Mouse (Mus musculus): ENCODE measurements at regions not wholly inside any gene's neighbourhood (a gene's known extent, or its start where the extent isn't known, plus 50 kb on each side); places are given as distances from the start of the nearest gene placed in this dataset.

DNA sequence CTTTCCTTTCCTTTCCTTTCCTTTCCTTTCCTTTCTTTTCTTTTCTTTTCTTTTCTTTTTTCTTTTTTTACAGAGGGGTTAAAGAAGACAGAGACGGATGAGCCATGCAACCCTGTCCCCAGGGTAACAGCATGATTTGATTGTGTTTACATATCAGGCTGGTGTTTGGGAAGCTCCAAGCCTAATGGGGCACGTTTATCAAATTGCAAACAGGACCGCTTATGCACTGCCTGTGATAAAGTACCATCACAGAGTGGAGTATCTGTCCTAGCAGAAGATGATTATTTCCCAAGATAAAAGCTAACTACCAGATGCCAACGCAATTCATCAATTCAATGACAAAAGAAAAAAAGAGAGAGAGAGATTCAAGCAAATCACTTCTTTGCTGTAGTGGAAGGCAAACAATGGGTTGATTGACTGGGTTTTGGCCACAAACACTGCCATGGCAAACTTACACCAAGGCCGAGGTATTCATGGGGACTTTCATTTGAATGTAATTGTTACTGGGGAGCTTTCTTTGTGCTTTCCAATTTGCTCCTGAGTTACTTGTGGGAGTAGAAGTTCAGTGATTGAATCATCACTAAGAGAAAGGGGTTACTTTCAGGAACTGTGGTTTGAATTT, 1450.1 kb downstream of the Slc22a22 start:
- Histone ChIP-seq H3K27me3 (ENCODE audit: control insufficient read depth, insufficient read depth, low read length) (no peaks in the 10 kb centered on the region), H3K9ac (replicated peaks; ENCODE audit: low read length) (no peak overlapping the region), H3K36me3 (ENCODE audit: control insufficient read depth, insufficient read depth, low read length) (no peaks in the 10 kb centered on the region), H3K27ac (replicated peaks; ENCODE audit: low read depth, low read length) (no peak overlapping the region), H3K9me3 (ENCODE audit: control insufficient read depth, low read length) (no peaks in the 10 kb centered on the region), H3K4me1 (ENCODE audit: control insufficient read depth, insufficient read depth, low read length) (no peaks in the 10 kb centered on the region), H3K4me2 (ENCODE audit: low read length) (no peak overlapping the region), H3K4me3 (replicated peaks; ENCODE audit: low read depth, low read length) (no peak overlapping the region)
- 15% methylated on average over 5 of the region's 5 CpGs for WGBS
- DNase-seq (peak; percentile 30), ATAC-seq (ENCODE audit: low FRiP score, low TSS enrichment) (no peak)

DNA sequence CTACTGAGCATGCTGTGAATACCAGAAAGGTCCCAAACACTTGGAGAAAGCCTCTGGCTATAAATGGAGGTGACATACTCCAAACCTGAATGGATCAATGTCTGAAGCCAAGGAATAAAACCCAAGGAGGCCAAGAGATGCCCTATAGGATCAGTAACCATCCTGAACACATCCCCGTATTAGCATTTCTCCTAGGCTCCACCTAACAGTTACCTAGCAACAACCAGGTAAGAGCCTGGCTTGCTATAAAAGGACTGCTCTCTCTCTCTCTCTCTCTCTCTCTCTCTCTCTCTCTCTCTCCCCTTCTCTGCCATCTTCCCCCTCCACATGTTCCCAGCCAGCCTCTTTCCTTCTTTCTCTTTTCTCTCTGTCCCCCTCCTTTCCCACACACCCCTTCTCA, 1452.7 kb downstream of the Slc22a22 start:
- Histone ChIP-seq H3K36me3 (ENCODE audit: control insufficient read depth, insufficient read depth, low read length) (no peaks in the 10 kb centered on the region), H3K4me1 (ENCODE audit: control insufficient read depth, insufficient read depth, low read length) (no peaks in the 10 kb centered on the region), H3K4me3 (replicated peaks; ENCODE audit: low read depth, low read length) (no peak overlapping the region), H3K9ac (replicated peaks; ENCODE audit: low read length) (no peak overlapping the region), H3K9me3 (ENCODE audit: control insufficient read depth, low read length) (no peaks in the 10 kb centered on the region), H3K27ac (replicated peaks; ENCODE audit: low read depth, low read length) (no peak overlapping the region), H3K4me2 (ENCODE audit: low read length) (no peak overlapping the region), H3K27me3 (ENCODE audit: control insufficient read depth, insufficient read depth, low read length) (no peaks in the 10 kb centered on the region)
- WGBS, result 85% methylated on average over 1 of the region's 1 CpGs
- ATAC-seq (ENCODE audit: low FRiP score, low TSS enrichment) (no peak), DNase-seq (no peak)

DNA sequence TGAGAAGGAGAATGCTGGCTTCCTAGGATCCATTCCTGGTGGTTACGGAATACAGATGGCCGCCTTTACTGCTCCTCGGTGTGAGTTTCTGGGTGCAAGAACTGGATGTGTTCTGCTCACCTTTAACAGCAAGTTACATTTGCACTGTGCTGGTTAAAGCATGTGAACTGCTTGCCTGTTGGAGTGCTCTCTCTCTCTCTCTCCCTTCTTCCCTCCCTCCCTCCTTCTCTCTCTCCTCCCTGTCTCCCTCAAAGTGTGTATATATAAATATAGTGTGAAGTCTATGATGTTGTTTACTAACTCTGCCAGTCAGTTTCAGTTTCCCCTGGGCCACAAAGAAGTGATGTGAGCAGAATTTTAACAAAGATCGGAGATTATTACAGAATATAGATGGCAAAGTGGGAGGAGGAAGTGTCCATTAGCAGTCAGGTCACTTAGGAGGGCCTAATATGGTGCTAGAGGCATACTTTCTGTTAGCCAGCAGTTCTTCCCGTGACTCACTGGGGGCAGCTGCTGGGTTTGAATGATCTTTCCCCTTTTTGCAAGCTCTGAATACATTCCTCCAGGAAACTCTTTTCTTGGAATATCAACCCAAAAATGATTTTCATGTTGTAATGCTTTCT, 1453.5 kb downstream of the Slc22a22 start:
- no peaks in the 10 kb centered on the region for H3K27me3 ChIP-seq (ENCODE audit: control insufficient read depth, insufficient read depth, low read length)
- ATAC-seq (ENCODE audit: low FRiP score, low TSS enrichment), result no peak
- no peak overlapping the region for H3K27ac ChIP-seq (replicated peaks; ENCODE audit: low read depth, low read length)
- WGBS, result 86% methylated on average over 5 of the region's 5 CpGs
- peak; percentile 31 for DNase-seq
- no peaks in the 10 kb centered on the region for H3K36me3 ChIP-seq (ENCODE audit: control insufficient read depth, insufficient read depth, low read length)
- H3K4me1 ChIP-seq (ENCODE audit: control insufficient read depth, insufficient read depth, low read length), result no peaks in the 10 kb centered on the region
- no peak overlapping the region for H3K9ac ChIP-seq (replicated peaks; ENCODE audit: low read length)
- H3K4me3 ChIP-seq (replicated peaks; ENCODE audit: low read depth, low read length), result no peak overlapping the region
- H3K4me2 ChIP-seq (ENCODE audit: low read length), result no peak overlapping the region
- no peaks in the 10 kb centered on the region for H3K9me3 ChIP-seq (ENCODE audit: control insufficient read depth, low read length)

DNA sequence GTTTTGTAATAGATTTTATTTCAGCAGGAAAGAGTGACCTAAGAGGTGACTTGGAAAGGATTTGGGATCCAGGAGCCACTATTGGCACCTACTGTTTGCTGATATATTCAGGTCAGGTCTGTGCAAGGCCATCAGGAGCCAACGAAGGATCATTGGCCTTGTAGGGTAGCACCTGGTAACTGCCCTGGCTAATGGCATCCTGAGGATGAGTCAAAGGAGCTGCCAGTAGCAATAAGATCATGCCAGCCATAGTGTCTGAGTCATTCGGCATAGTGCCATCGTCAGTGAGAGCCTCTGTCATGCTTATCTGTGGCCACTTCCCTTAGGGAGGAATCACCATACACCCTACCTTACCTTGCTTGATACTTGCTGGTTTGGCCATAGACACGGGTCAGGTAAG, 1455.1 kb downstream of the Slc22a22 start:
- no peak for DNase-seq
- ATAC-seq (ENCODE audit: low FRiP score, low TSS enrichment), result no peak
- H3K4me3 ChIP-seq (replicated peaks; ENCODE audit: low read depth, low read length), result no peak overlapping the region
- WGBS, result 90% methylated on average over 4 of the region's 4 CpGs
- no peaks in the 10 kb centered on the region for H3K4me1 ChIP-seq (ENCODE audit: control insufficient read depth, insufficient read depth, low read length)
- H3K36me3 ChIP-seq (ENCODE audit: control insufficient read depth, insufficient read depth, low read length), result no peaks in the 10 kb centered on the region
- H3K9me3 ChIP-seq (ENCODE audit: control insufficient read depth, low read length), result no peaks in the 10 kb centered on the region
- no peak overlapping the region for H3K9ac ChIP-seq (replicated peaks; ENCODE audit: low read length)
- H3K4me2 ChIP-seq (ENCODE audit: low read length), result no peak overlapping the region
- H3K27me3 ChIP-seq (ENCODE audit: control insufficient read depth, insufficient read depth, low read length), result no peaks in the 10 kb centered on the region
- H3K27ac ChIP-seq (replicated peaks; ENCODE audit: low read depth, low read length), result no peak overlapping the region

DNA sequence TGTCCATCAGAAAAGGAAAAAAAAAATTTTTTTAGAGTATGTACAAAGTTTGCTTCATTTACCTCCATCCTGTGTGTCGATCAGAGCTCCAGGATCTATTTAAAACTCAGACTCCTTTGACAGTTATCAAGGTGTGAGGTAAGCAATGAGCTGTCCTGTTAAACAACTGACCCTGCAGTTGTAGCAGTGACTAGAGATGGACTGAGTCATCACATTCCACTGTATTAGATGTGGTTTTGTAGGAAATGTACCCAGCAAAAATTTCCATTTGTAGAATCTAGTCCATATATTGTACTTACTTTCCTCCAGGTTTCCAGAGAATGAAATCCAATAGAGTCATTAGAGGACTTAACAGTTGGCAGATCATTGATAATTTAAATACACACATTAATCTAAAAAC, 1459.3 kb downstream of the Slc22a22 start:
- 83% methylated on average over 1 of the region's 1 CpGs for WGBS
- Histone ChIP-seq H3K36me3 (ENCODE audit: control insufficient read depth, insufficient read depth, low read length) (no peaks in the 10 kb centered on the region), H3K9ac (replicated peaks; ENCODE audit: low read length) (no peak overlapping the region), H3K27ac (replicated peaks; ENCODE audit: low read depth, low read length) (no peak overlapping the region), H3K4me1 (ENCODE audit: control insufficient read depth, insufficient read depth, low read length) (no peaks in the 10 kb centered on the region), H3K4me3 (replicated peaks; ENCODE audit: low read depth, low read length) (no peak overlapping the region), H3K4me2 (ENCODE audit: low read length) (no peak overlapping the region), H3K9me3 (ENCODE audit: control insufficient read depth, low read length) (no peaks in the 10 kb centered on the region), H3K27me3 (ENCODE audit: control insufficient read depth, insufficient read depth, low read length) (no peaks in the 10 kb centered on the region)
- ATAC-seq (ENCODE audit: low FRiP score, low TSS enrichment), result no peak
- DNase-seq, result no peak

DNA sequence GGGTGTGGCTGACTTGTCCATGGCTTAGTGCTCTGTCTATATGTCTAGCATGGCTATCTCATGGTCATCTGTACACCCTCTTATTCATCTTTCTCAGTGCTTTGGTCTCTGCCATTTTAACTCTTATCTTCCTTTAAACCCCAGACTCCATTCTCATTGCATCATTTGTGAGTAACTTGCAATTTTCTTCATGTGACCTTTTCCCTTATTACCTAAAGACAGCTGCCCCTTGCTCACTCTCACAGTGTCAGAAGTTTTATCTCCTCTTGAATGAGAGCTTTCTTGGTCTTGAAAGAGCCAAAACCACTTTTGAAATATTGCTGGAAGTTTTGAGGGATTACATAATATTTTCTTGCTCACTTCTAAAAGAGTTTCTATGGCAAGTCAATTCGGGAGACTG, 1459.9 kb downstream of the Slc22a22 start:
- H3K27me3 ChIP-seq (ENCODE audit: control insufficient read depth, insufficient read depth, low read length), result no peaks in the 10 kb centered on the region
- 93% methylated on average over 1 of the region's 1 CpGs for WGBS
- no peak overlapping the region for H3K4me2 ChIP-seq (ENCODE audit: low read length)
- H3K9ac ChIP-seq (replicated peaks; ENCODE audit: low read length), result no peak overlapping the region
- no peak overlapping the region for H3K4me3 ChIP-seq (replicated peaks; ENCODE audit: low read depth, low read length)
- no peaks in the 10 kb centered on the region for H3K9me3 ChIP-seq (ENCODE audit: control insufficient read depth, low read length)
- ATAC-seq (ENCODE audit: low FRiP score, low TSS enrichment) (no peak), DNase-seq (no peak)
- no peaks in the 10 kb centered on the region for H3K36me3 ChIP-seq (ENCODE audit: control insufficient read depth, insufficient read depth, low read length)
- no peak overlapping the region for H3K27ac ChIP-seq (replicated peaks; ENCODE audit: low read depth, low read length)
- H3K4me1 ChIP-seq (ENCODE audit: control insufficient read depth, insufficient read depth, low read length), result no peaks in the 10 kb centered on the region

DNA sequence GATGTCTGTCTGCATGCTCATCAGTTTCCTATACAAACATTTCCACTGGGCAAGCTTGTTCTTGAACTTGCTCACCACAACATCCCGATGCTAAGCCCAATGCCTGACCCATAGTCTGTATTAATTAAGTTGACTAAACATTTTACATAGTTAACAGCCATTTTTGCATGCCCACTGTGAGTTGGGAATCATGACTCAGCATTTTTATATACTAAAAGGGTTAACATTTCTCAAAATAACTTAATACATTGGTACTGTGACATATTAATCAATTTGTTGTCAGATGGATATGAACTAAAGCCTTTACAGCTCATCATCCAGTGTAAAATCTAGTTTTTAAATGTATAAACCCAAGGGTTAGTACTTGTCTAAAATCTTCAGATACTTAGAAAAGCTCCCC, 1461.4 kb downstream of the Slc22a22 start:
- no peaks in the 10 kb centered on the region for H3K27me3 ChIP-seq (ENCODE audit: control insufficient read depth, insufficient read depth, low read length)
- no peak overlapping the region for H3K27ac ChIP-seq (replicated peaks; ENCODE audit: low read depth, low read length)
- no peak overlapping the region for H3K4me2 ChIP-seq (ENCODE audit: low read length)
- ATAC-seq (ENCODE audit: low FRiP score, low TSS enrichment) (no peak), DNase-seq (no peak)
- 82% methylated on average over 1 of the region's 1 CpGs for WGBS
- no peak overlapping the region for H3K9ac ChIP-seq (replicated peaks; ENCODE audit: low read length)
- H3K9me3 ChIP-seq (ENCODE audit: control insufficient read depth, low read length), result no peaks in the 10 kb centered on the region
- H3K4me3 ChIP-seq (replicated peaks; ENCODE audit: low read depth, low read length), result no peak overlapping the region
- no peaks in the 10 kb centered on the region for H3K36me3 ChIP-seq (ENCODE audit: control insufficient read depth, insufficient read depth, low read length)
- H3K4me1 ChIP-seq (ENCODE audit: control insufficient read depth, insufficient read depth, low read length), result no peaks in the 10 kb centered on the region

DNA sequence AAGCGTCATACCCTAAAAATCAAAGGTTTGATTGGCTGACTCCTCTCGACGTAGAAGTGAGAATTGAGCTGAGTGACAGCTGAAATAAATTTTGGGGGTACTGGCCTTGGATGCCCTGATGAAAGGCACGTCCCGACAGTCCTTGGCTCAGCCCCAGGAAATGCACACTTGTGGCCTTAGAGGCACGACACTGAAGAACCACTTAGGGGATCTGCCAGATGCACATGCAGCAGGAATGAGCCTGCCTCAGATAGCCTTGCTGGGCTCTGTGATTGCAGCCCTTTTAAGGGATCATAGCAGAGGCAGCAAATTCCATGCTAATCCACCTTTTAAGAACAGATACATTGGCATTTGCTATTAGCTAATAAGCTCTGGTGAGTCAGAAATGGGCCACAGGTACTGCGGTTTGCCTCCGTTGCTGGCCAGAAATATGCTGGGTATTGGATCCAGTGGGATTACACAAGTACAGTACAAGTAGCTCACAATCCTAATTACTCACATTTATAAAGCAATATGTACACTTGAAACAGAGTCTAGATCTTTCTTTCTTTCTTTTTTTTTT, 1463.3 kb downstream of the Slc22a22 start:
- no peak overlapping the region for H3K4me3 ChIP-seq (replicated peaks; ENCODE audit: low read depth, low read length)
- H3K9ac ChIP-seq (replicated peaks; ENCODE audit: low read length), result no peak overlapping the region
- H3K4me1 ChIP-seq (ENCODE audit: control insufficient read depth, insufficient read depth, low read length), result no peaks in the 10 kb centered on the region
- H3K9me3 ChIP-seq (ENCODE audit: control insufficient read depth, low read length), result no peaks in the 10 kb centered on the region
- no peaks in the 10 kb centered on the region for H3K27me3 ChIP-seq (ENCODE audit: control insufficient read depth, insufficient read depth, low read length)
- no peak overlapping the region for H3K4me2 ChIP-seq (ENCODE audit: low read length)
- no peak overlapping the region for H3K27ac ChIP-seq (replicated peaks; ENCODE audit: low read depth, low read length)
- no peaks in the 10 kb centered on the region for H3K36me3 ChIP-seq (ENCODE audit: control insufficient read depth, insufficient read depth, low read length)
- WGBS, result 79% methylated on average over 8 of the region's 8 CpGs
- peak; percentile 4 for DNase-seq
- ATAC-seq (ENCODE audit: low FRiP score, low TSS enrichment), result no peak; the same call in 1 of the 2 replicates

DNA sequence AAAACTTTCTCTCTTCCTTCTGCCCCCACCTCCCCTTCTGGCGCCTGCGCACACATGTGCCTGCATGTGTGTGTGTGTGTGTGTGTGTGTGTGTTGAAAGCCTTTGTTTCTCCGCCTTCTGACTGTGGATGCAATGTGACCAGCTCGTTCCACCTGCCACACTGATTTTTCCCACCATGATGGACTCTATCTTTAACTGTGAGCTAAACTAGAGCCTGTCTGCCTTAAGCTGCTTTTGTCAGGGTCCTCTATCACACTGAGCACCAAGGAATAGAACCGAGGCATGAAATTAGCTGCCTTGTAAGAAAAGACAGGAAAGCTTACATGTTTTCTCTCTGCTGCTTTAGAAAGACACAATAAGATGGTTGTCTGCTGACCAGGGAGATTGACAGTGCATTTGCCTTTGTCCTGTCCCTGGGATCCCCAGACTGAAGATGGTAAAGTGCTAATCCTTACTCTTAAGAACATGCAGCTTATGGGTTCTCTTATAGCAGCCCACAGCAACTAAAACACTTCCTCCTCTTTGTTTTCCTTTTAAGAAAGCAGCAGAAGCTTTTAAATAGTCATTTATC, 1468.7 kb downstream of the Slc22a22 start:
- H3K27me3 ChIP-seq (ENCODE audit: control insufficient read depth, insufficient read depth, low read length), result no peaks in the 10 kb centered on the region
- 12% methylated on average over 5 of the region's 5 CpGs for WGBS
- ATAC-seq (ENCODE audit: low FRiP score, low TSS enrichment) (0 out of 2 replicates have a peak, but pooled peaks have one; percentile 20), DNase-seq (no peak)
- H3K27ac ChIP-seq (replicated peaks; ENCODE audit: low read depth, low read length), result no peak overlapping the region
- no peak overlapping the region for H3K4me2 ChIP-seq (ENCODE audit: low read length)
- H3K9me3 ChIP-seq (ENCODE audit: control insufficient read depth, low read length), result no peaks in the 10 kb centered on the region
- H3K9ac ChIP-seq (replicated peaks; ENCODE audit: low read length), result no peak overlapping the region
- H3K36me3 ChIP-seq (ENCODE audit: control insufficient read depth, insufficient read depth, low read length), result no peaks in the 10 kb centered on the region
- H3K4me1 ChIP-seq (ENCODE audit: control insufficient read depth, insufficient read depth, low read length), result no peaks in the 10 kb centered on the region
- H3K4me3 ChIP-seq (replicated peaks; ENCODE audit: low read depth, low read length), result no peak overlapping the region

Measured in midbrain, embryonic 14.5 days (tissue).